Mouse (Mus musculus) lung, postnatal 14 days (tissue): ENCODE measurements around the gene Tubg2.
"Not testable (repeated sequence)": the region's sequence is repeated elsewhere in the genome, so short reads cannot be mapped to it uniquely, and the experiment has no call there.

Source experiments
- DNase-seq: peaks from one replicate; pipeline ENCODE4 v3.0.0; 2021

Gene Tubg2

DNA sequence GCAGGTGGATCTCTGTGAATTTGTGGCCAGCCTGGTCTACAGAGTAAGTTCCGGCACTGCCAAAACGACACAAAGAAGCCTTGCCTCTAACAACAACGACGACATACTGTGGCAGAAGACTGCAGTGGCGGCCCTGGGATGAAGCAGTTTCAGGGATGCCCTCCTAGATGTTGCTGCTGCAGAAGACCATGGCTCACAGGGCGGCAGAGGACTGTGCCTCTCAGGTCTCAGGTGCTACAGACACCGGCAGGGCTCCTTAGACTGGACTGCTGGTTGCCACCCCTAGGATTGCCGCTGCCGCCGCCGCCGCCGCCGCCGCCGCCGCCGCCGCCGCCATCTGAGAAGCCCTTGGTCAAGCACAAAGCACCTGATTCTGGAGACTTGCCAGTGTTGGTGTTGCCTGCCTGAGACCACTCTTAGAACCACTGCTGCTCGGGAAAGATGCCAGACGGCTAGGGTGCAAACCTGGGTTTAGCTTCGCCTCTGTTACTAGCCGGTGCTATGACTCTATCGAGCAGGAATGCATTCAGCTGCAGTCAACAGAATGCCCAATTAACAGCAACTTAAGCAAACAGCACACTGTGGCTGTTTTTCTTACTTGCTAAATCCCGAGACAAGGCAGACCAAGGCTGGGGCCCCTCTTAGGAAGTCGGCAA lies 15.4 kb upstream of the Tubg2 start:
- DNase-seq = peak; percentile 49

DNA sequence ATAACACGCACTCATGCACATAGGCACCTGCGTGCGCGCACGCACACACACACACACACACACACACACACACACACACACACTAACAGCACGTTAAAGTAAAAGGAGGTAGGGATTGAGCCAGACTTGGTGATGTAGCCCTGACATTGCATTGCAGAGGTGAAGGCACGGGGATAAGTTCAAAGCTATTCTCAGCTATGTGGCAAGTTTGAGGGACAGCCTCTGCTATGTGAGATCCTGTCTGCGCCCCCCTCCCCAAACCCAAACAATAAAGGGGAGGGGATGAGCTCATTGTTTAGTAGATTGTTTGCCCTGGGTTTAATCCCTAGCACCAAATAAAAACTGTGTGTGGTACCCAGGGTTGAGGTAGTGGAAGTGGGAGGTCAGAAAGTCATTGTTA lies 14.6 kb upstream of the Tubg2 start:
- DNase-seq = no peak

- no peak for DNase-seq
Observed at GRCm38 (mm10) chr11:101142215-101142967, 13.3 kb upstream of the Tubg2 start.

GRCm38 (mm10) chr11:101143338-101144225 lies 12.1 kb upstream of the Tubg2 start:
- DNase-seq = no peak

DNA sequence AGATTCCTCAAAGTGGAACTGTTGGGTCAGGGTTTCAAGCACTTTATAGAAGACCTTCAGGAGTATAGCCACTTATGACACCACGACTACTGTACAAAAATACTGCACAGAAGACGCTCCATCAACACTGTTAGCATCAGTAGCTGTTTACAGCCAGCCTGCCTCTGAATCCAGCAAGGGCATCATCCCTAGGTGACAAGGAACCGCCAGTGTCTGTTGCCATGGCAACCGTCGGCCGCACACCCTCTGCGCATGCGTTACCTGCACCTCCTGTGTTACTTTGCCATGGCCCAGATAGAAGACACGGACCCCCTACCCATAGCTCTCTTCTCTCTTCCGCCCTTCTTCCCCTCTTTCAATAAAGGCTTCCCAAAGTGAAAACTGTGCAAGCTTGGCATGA lies 9.3 kb upstream of the Tubg2 start:
- no peak for DNase-seq

DNA sequence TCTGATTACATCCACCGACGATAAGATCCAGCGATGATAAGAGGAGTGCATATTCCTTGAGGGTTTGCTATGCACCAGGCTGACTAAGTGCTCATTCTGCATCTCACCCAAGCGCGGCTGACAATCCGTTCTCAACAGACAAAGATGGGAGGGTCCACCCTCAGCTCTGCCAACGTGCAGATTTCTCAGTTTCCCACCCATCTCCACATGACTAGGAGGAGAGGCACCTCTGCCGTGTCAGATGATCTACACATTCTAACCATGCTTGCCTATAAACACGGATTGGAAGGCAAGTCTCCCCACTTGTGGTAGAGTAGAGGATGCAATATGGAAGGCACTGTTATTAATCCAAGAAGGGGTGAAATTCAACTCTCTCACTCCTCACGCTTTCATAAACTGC lies 7.0 kb upstream of the Tubg2 start:
- no peak for DNase-seq

GRCm38 (mm10) chr11:101149178-101150105 lies 6.3 kb upstream of the Tubg2 start:
- no peak for DNase-seq

DNA sequence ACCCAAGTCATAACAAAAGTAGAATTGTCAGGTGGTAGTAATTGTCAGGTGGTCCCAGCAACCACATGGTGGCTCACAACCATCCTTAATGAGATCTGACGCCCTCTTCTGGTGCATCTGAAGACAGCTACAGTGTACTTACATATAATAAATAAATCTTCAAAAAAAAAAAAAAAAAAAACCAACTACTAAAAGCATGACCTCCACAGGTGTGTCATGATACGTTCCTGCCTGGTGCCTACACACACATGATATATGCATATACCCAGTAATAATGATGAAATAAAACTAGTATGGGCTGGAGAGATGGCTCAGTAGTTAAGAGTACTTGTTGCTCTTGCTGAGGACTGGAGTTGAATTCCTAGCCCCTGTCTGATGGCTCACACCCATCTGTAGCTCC lies 4.6 kb upstream of the Tubg2 start:
- DNase-seq = no peak

GRCm38 (mm10) chr11:101152825-101153224 lies 2.9 kb upstream of the Tubg2 start:
- DNase-seq = no peak

GRCm38 (mm10) chr11:101154648-101155047 lies 1.1 kb upstream of the Tubg2 start:
- DNase-seq = no peak

- no peak for DNase-seq
Observed at GRCm38 (mm10) chr11:101155151-101155550, 556 bp upstream of the Tubg2 start.

- DNase-seq = not testable (repeated sequence)
Observed at GRCm38 (mm10) chr11:101160151-101160550, 4.4 kb downstream of the Tubg2 start.

DNA sequence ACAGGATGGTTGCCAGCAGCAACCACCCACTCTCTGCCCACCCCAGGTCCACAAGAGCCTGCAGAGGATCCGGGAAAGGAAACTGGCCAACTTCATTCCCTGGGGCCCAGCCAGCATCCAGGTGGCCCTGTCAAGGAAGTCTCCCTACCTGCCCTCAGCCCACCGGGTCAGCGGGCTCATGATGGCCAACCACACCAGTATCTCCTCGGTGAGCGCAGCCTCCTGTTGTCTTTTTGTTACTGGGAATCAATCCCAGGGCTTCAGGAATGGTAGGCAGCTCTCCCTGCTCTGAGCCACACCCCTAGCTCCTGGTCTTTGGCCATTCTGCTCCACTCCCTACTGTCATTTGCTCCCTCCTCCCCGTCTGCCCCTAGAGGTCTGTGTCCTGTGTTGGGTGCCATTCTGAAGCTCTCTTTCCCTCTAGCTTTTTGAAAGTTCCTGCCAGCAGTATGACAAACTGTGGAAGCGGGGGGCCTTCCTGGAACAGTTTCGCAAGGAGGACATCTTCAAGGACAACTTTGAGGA lies 5.3 kb downstream of the Tubg2 start:
- DNase-seq = not testable (repeated sequence)

- DNase-seq = no peak
Observed at GRCm38 (mm10) chr11:101161551-101161950, 5.8 kb downstream of the Tubg2 start.

GRCm38 (mm10) chr11:101162301-101162700 lies 6.6 kb downstream of the Tubg2 start:
- no peak for DNase-seq

DNA sequence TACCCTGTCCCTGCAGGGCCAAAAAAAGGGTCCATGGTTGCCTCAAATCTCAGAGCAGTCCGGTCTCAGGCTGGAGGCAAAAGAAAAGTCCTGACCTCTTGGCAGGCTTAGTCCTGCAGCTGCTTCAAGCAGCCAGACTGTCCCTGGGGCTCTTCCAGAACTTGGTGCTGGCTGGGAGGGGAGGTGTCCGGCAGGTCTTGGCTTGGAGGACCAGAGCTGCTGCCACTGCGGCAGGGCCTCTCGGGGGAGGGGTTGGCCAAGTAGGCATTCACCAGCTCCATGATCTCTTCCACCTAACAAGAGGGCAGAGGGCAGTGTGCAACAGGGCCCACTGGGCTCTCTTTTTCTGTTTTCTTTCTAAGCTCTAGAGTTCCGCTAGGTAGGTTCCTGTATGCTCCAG lies 7.1 kb downstream of the Tubg2 start:
- DNase-seq = peak; percentile 59

GRCm38 (mm10) chr11:101163476-101164350 lies 8.0 kb downstream of the Tubg2 start:
- DNase-seq = no peak

DNA sequence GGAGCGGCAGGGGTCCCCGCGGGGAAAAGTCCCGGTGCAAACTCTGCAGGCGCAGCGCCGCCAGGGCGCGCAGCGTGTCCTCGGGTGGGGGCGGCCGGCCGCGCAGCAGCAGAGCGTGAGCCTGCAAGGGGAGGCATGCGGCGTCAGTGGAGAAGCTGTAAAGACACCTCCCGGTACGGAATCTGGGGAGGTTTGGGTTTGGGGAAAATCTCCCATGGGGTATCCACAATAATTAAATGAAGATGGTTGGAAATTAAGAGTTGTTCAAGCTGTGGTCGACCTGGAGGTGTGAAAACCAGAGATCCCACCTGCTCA lies 8.6 kb downstream of the Tubg2 start:
- DNase-seq = no peak

- no peak for DNase-seq
Observed at GRCm38 (mm10) chr11:101164677-101165580, 9.2 kb downstream of the Tubg2 start.

DNA sequence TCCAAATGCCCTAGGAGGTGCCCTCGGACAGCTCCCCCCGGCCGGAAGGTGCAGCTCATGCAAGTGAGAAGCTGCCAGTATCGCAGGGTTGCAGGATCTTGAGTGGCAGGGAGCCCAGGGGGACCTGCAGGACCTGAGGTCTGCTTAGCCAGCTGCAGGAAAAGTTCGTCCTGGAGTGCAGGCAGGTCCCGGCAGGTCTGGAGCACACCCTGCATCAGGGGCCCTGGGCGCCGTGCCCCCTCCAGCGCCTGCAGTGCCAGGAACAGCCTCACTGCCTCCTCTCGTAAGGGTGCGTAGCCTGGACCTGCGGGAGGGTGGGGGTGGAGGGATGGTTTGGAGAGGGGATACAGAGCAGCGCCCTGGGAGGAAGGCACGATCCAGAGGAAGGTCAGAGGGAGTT lies 10.7 kb downstream of the Tubg2 start:
- DNase-seq = no peak
